Mouse (Mus musculus): ENCODE data around the gene Calml3.
"Not testable (repeated sequence)": the region's sequence is repeated elsewhere in the genome, so short reads cannot be mapped to it uniquely, and the experiment has no call there.

Gene Calml3

DNA sequence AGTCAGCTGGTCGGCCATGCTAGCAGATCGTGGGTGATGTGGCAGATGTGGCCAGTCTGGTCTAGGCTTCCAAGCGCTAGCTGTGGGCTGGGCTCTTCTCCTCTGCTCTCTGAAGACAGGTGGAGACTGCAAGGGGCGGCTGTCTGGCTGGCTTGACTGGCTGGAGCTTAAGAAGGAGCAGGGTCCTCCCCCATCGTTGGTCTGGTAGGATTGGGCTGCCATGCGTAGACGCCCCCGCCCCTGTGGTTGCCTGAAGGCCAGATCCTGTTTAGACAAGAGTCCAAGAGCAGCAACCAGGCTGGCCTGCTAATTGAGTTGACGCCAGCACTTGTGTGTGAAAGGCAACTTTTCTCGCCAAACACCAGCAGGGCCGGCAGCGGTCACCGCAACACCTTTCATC is at the start of gene Calml3:
Gene Calml3 (minus strand): TSS at position 131 of the 400 bp plus-strand sequence.
- in situ Hi-C loops (cut with MboI; ENCODE audit: unreplicated experiment in 2 of 2) = no loop called here

DNA sequence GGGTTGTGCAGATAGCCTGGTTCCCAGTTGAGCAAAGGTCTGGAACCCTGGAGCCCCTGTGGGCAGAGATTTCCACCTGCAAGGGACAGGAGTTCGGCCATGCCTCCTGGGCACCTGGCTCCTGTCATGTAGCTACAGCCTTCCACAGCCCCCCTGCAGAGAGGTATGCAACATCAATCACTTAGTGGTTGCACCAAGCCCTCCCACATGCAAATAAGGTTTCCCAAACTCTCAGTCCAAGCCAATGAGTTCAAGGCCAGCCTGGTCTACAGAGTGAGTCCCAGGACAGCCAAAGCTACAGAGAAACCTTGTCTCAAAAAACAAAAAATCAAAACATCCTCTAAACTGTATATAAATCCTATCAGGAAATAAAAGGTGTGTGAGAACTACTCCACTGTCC is 46.2 kb upstream of the Calml3 start:
- in situ Hi-C loops (cut with MboI; ENCODE audit: unreplicated experiment in 2 of 2) = no loop called here

- in situ Hi-C loops (cut with MboI; ENCODE audit: unreplicated experiment in 2 of 2) = not testable (repeated sequence)
Measured at GRCm38 (mm10) chr13:3840662-3841061, 36.5 kb upstream of the Calml3 start.

GRCm38 (mm10) chr13:3837312-3837807 is 33.2 kb upstream of the Calml3 start, which contains the start of gene Calm4:
TSS of gene Calm4 (plus strand) at chr13:3837757.
- in situ Hi-C loops (cut with MboI; ENCODE audit: unreplicated experiment in 2 of 2) = not testable (repeated sequence)

- in situ Hi-C loops (cut with MboI; ENCODE audit: unreplicated experiment in 2 of 2) = not testable (repeated sequence)
Measured at GRCm38 (mm10) chr13:3833644-3834043, 29.5 kb upstream of the Calml3 start.

- in situ Hi-C loops (cut with MboI; ENCODE audit: unreplicated experiment in 2 of 2) = no loop called here
Measured at GRCm38 (mm10) chr13:3832450-3832849, 28.3 kb upstream of the Calml3 start.

GRCm38 (mm10) chr13:3831994-3832393 is 27.9 kb upstream of the Calml3 start:
- in situ Hi-C loops (cut with MboI; ENCODE audit: unreplicated experiment in 2 of 2) = no loop called here

DNA sequence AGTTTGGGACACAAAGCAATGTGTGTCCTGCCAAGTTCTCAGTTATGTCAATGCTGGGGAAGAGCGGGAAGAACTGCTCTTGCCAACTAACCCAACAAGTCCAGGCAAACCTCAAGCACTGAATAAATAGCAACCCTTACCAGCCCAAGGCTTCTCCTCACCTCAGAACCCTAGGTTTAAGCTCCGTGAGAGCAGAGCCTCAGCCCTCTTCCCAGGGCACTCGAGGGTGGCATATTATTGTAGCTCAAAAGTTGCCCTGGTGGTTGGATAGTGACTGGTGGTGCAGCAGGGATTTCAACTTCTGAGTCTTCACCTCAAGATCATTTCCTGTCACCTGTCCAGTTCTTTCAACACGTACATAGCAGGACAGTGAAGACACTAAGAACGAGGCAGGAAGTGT is 27.4 kb upstream of the Calml3 start:
- in situ Hi-C loops (cut with MboI; ENCODE audit: unreplicated experiment in 2 of 2) = no loop called here

DNA sequence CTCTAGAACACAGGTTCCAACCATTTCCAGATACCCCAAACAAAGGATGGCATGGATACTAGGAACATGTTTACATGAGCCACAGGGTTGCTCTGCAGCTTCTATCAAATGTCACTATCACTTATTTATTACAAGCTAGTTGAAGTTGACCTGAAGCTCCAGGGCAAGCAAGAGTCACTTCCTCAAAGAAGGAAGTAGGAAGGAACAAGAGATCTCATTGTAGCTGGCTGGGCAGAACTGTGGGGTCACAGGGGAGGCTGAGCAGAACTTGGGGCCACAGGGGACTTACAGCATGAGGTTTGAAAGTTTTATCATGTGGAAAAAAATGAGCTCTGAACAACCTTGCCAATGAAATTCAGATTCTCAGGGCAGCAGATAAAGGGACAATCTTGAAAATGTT is 21.6 kb upstream of the Calml3 start:
- in situ Hi-C loops (cut with MboI; ENCODE audit: unreplicated experiment in 2 of 2) = no loop called here

DNA sequence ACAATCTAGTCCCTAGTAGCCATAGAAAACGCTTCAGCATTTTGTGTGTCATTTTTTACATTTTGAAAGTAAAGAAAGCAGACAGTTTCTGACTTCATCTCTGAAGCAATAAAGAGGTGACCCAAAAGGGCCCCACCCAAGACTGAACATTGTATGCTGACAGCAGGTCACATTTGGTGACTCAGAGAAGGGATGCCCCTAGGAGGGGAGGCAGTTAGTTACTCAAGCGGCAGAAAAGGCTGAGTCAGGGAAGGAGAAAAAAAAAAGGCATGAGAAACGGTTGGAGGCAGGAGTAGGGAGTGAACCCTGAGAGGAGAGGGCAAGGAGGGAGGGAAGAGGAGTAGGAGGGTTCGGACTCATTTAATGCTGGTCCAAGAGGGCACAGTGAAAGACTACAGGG is 18.0 kb upstream of the Calml3 start:
- in situ Hi-C loops (cut with MboI; ENCODE audit: unreplicated experiment in 2 of 2) = no loop called here

DNA sequence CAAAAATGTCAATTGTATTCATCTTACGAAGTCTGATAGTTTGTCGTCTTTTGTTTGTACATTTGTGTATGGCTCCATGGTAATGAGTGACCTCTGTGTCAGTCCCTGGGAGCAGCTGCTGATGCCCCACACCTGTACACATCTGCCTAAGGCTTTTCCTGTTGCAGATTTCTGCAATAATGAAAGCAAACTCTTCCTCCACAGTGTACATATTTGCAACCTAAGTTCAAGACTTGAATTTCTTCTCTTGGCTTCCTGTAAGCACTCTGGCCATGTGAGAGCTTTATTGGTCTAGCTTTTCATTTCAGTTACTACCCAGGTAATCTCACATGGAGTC is 14.6 kb upstream of the Calml3 start:
- in situ Hi-C loops (cut with MboI; ENCODE audit: unreplicated experiment in 2 of 2) = no loop called here

DNA sequence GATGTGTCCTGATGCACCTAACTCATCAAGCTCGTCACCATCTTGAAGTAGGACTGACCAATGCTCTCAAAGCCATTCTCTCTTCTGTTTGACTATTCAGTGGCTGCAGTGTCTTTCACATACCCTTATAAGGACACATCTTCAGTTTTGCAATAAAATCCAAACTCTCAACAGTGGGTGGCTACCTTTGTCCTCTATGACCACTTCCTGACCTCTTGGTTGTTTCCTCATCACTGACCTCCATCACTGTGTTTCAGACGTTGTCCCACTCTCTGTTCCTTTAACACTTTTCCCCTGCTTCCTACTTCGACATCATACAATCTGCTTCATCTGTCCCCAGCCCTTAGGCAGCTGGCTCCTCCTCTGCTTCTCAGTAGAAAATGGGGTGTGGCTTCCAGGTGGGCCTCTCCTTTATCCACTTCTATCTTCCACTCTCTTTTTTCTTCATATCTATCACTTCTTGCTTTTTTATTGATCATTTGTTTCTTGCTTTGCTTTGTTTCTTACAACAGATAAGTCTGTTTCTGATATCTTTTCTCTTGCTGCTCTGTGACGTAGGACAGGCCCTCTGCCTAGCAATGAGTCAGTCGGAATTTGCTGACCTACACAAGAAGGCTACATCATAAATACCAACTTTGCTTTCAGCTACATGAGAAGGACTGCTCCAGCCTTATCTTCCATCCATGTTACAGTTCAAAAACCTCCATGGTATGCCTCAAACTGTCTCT is 14.1 kb upstream of the Calml3 start:
- in situ Hi-C loops (cut with MboI; ENCODE audit: unreplicated experiment in 2 of 2) = no loop called here

GRCm38 (mm10) chr13:3807131-3807827 is 3.2 kb upstream of the Calml3 start:
- in situ Hi-C loops (cut with MboI; ENCODE audit: unreplicated experiment in 2 of 2) = no loop called here

DNA sequence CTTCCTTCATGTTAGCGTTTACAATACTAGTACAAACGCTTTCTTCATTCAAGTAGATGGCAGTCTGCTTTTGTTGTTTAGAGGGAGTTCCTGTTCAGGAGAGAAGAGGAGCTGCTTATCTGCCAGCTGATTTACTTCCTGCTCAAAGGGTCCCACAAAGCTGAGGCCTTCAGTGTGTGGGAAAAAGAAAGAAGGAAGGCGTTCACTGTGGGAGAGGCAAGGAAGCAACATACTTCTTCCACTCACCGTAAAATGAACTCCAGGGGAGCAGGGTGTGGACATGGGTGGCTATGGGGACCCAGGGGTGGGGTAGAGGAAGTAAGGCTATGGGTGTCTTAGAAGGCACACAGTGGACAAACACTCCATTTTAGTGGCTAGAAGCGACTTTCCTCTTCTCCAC is 1.5 kb upstream of the Calml3 start:
- in situ Hi-C loops (cut with MboI; ENCODE audit: unreplicated experiment in 2 of 2) = no loop called here

- in situ Hi-C loops (cut with MboI; ENCODE audit: unreplicated experiment in 2 of 2) = no loop called here
Measured at GRCm38 (mm10) chr13:3805132-3805531, 1.0 kb upstream of the Calml3 start.

GRCm38 (mm10) chr13:3799386-3799785 is 4.7 kb downstream of the Calml3 start:
- in situ Hi-C loops (cut with MboI; ENCODE audit: unreplicated experiment in 2 of 2) = no loop called here

GRCm38 (mm10) chr13:3798751-3799150 is 5.4 kb downstream of the Calml3 start:
- in situ Hi-C loops (cut with MboI; ENCODE audit: unreplicated experiment in 2 of 2) = no loop called here

DNA sequence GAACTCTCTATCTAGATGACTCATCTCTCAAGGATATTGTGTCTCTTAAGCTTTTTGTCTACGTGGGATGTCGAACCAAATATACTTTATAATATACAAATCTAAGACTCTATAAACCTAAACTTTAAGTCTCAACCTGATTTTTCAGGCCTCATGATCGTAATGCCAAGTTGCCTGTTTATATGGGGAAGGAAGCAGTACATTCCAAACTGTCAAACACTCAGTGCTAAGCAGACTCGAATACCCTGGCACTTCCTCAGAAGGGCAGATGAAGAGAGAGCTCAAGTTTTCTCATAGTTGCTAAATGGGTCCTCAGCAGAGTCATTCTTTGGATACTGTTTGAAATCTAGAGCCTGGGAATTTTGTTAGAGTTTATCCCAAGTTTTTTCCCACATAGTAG is 7.5 kb downstream of the Calml3 start:
- in situ Hi-C loops (cut with MboI; ENCODE audit: unreplicated experiment in 2 of 2) = no loop called here

DNA sequence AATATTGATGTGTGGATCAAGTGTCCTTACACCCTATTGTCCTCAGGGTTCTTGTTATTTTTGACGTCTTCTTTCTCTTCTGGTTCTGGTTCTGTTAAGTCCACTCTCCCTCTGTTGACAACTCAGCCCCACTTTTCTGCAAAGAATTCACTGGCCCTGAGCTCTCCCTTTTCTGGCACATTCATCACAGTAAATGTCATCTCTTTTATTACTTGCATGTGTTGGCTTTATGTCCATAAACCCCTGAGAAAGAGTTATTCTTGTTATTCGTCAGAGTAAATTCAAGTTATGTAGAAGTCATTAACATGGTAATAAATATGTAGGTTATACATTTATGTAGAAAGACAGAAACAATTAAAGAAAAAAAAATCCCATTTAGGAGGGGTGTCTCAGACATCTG is 14.6 kb downstream of the Calml3 start:
- in situ Hi-C loops (cut with MboI; ENCODE audit: unreplicated experiment in 2 of 2) = no loop called here

GRCm38 (mm10) chr13:3788588-3788987 is 15.5 kb downstream of the Calml3 start:
- in situ Hi-C loops (cut with MboI; ENCODE audit: unreplicated experiment in 2 of 2) = no loop called here

- in situ Hi-C loops (cut with MboI; ENCODE audit: unreplicated experiment in 2 of 2) = no loop called here
Measured at GRCm38 (mm10) chr13:3787644-3788043, 16.5 kb downstream of the Calml3 start.

GRCm38 (mm10) chr13:3787102-3787501 is 17.0 kb downstream of the Calml3 start:
- in situ Hi-C loops (cut with MboI; ENCODE audit: unreplicated experiment in 2 of 2) = no loop called here
